Mouse (Mus musculus) ES-E14 (cell line): ENCODE measurements at regions not wholly inside any gene's neighbourhood (a gene's known extent, or its start where the extent isn't known, plus 50 kb on each side); places are given as distances from the start of the nearest gene placed in this dataset.

Experiments used
- DNase-seq: peaks from one replicate; pipeline ENCODE4 v3.0.0-alpha.2; 2013; ENCODE audit warnings: low read depth, low spot score
- H3K27ac ChIP-seq: 2 replicates; pipeline ENCODE4 v1.5.1; 2012; ENCODE audit warnings: low read depth, mild to moderate bottlenecking, low read length, moderate library complexity, mixed read lengths; ENCODE audit not compliant: poor library complexity, insufficient read depth, severe bottlenecking
- H3K36me3 ChIP-seq: 2 replicates; pipeline ENCODE4 v1.6.1; 2012; ENCODE audit warnings: mild to moderate bottlenecking, low read length, moderate library complexity, mixed read lengths; ENCODE audit not compliant: control insufficient read depth, poor library complexity, insufficient read depth, severe bottlenecking
- H3K4me1 ChIP-seq, 2 experiments: fragments of 150-350 bp in 1 of 2; sonication (generic) in 1 of 2; 2 replicates each; pipeline ENCODE4 v1.6.1; 2012; ENCODE audit warnings: low read length in 2 of 2, mild to moderate bottlenecking in 1 of 2, mixed read lengths in 1 of 2; ENCODE audit not compliant: control insufficient read depth in 2 of 2, insufficient read depth in 2 of 2, poor library complexity in 1 of 2
- H3K4me3 ChIP-seq, 2 experiments: fragments of 150-350 bp in 1 of 2; sonication (generic) in 1 of 2; 2 replicates each; pipeline ENCODE4 v1.5.1; 2012; ENCODE audit warnings: low read length in 2 of 2, low read depth in 1 of 2, mild to moderate bottlenecking in 1 of 2, mixed read lengths in 1 of 2; ENCODE audit not compliant: insufficient read depth in 1 of 2, poor library complexity in 1 of 2, severe bottlenecking in 1 of 2
- H3K9ac ChIP-seq: 2 replicates; pipeline ENCODE4 v1.6.1; 2012; ENCODE audit warnings: low read depth, mild to moderate bottlenecking, low read length, mixed read lengths; ENCODE audit not compliant: poor library complexity, insufficient read depth, severe bottlenecking
- H3K9me3 ChIP-seq: fragments of 150-350 bp; sonication (generic); 2 replicates; pipeline ENCODE4 v1.6.1; 2012; ENCODE audit warnings: low read depth, mild to moderate bottlenecking, low read length; ENCODE audit not compliant: control insufficient read depth, insufficient read depth
- CHD2 ChIP-seq: IDR thresholded peaks from 2 replicates; pipeline ENCODE4 v1.6.1; 2014; ENCODE audit warnings: mild to moderate bottlenecking, low read depth, low read length, inconsistent platforms
- HCFC1 ChIP-seq: IDR thresholded peaks from 2 replicates; pipeline ENCODE4 v1.6.1; 2012; ENCODE audit warnings: low read length, inconsistent platforms, borderline replicate concordance; ENCODE audit not compliant: insufficient read depth
- MAFK ChIP-seq: IDR thresholded peaks from 2 replicates; pipeline ENCODE4 v1.6.1; 2014; ENCODE audit warnings: mild to moderate bottlenecking, low read depth, low read length, inconsistent platforms; ENCODE audit not compliant: insufficient read depth
- ZC3H11A ChIP-seq: IDR thresholded peaks from 2 replicates; pipeline ENCODE4 v1.6.1; 2012; ENCODE audit warnings: low read depth, mild to moderate bottlenecking, inconsistent platforms, low read length, borderline replicate concordance
- ZNF384 ChIP-seq: IDR thresholded peaks from 2 replicates; pipeline ENCODE4 v1.6.1; 2012; ENCODE audit warnings: low read depth, low read length, inconsistent platforms
- in situ Hi-C, 2 experiments: fragments of 600-800 bp; cut with MboI; formaldehyde crosslinking; loops; one replicate each; pipeline ENCODE4 v1.15.1; 2025; ENCODE audit warnings: low sequenced_read_pairs in 2 of 2, inconsistent platforms in 1 of 2; ENCODE audit not compliant: unreplicated experiment in 2 of 2

DNA sequence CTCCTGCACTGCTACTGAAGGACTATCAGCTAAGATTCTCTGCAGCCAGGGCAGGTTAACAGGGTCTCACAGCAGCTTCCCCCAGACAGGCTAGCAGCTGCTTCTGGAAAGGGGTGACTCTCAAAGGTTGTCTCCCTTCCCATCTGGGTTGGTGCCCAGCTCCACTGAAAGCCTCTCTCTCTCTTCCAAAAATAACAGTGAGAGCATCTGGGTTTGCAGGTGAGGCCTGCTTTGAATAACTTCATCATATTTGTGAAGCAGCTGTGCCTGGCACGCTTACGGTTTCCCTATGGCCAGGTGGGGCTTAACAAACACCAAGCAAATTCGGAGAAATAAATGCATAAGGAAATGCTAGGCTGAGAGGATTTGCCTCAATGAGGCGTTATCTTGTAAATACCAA, 58.5 kb upstream of the Bod1 start:
- Histone ChIP-seq H3K9me3 (no peaks in the 10 kb centered on the region), H3K4me3 (no peak overlapping the region), H3K9ac (no peak overlapping the region), H3K36me3 (no peaks in the 10 kb centered on the region), H3K4me1 (peaks cover 9 to 13% of the 10 kb centered on the region in 2 experiments; a peak in 3 of 4 replicates), H3K27ac (no peak overlapping the region)
- DNase-seq: no peak
- TF ChIP-seq HCFC1: no peak
- no peak for TF ChIP-seq ZC3H11A
- no peak for TF ChIP-seq CHD2
- TF ChIP-seq ZNF384: no peak
- no peak for TF ChIP-seq MAFK
- in situ Hi-C loops: no loop called here

DNA sequence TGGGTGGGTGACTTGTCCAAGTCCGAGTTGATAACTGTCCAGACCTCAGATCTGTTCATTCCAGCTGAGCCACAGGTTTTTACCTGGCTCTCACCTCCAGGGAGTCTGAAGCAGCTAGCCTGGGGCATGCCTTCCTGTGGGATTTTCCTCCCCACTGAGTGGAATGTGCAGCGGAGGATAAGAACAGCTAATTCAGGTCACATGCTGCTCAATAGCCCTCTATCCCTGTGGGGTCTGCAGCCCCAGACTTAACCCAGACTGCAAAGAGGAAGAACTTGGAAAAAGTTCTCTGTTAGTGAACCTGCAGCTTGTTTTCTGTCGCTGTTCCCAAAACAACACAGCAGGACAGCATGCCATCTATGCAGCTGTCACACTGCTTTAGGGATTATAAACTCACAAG, 59.0 kb upstream of the Bod1 start:
- no peak overlapping the region for H3K27ac ChIP-seq

GRCm38 (mm10) chr11:31731459-31731858, 59.8 kb upstream of the Bod1 start:
- H3K4me3 ChIP-seq: no peak overlapping the region
- DNase-seq: no peak
- H3K36me3 ChIP-seq: no peaks in the 10 kb centered on the region
- TF ChIP-seq HCFC1 (no peak), ZNF384 (no peak), CHD2 (no peak), MAFK (no peak), ZC3H11A (no peak)
- H3K4me1 ChIP-seq: peaks cover 14 to 16% of the 10 kb centered on the region in 2 experiments; a peak in 3 of 4 replicates
- no peaks in the 10 kb centered on the region for H3K9me3 ChIP-seq
- in situ Hi-C loops: no loop called here
- no peak overlapping the region for H3K27ac ChIP-seq
- H3K9ac ChIP-seq: no peak overlapping the region

More for the DNA sequence above, 59.0 kb upstream of the Bod1 start:
- DNase-seq: no peak
- Histone ChIP-seq H3K4me1 (peaks cover 12 to 16% of the 10 kb centered on the region in 2 experiments; a peak in 3 of 4 replicates), H3K36me3 (no peaks in the 10 kb centered on the region), H3K9me3 (no peaks in the 10 kb centered on the region), H3K4me3 (no peak overlapping the region), H3K9ac (no peak overlapping the region)
- in situ Hi-C loops: no loop called here
- TF ChIP-seq ZNF384 (no peak), HCFC1 (no peak), MAFK (no peak), ZC3H11A (no peak), CHD2 (no peak)

- no peak overlapping the region for H3K9ac ChIP-seq
- no peak overlapping the region for H3K27ac ChIP-seq
- no peak for DNase-seq
- no peaks in the 10 kb centered on the region for H3K9me3 ChIP-seq
- TF ChIP-seq MAFK (no peak), ZNF384 (no peak), HCFC1 (no peak), CHD2 (no peak), ZC3H11A (no peak)
- H3K36me3 ChIP-seq: no peaks in the 10 kb centered on the region
- in situ Hi-C loops: no loop called here
- no peak overlapping the region for H3K4me3 ChIP-seq
- H3K4me1 ChIP-seq: peaks cover 14 to 16% of the 10 kb centered on the region in 2 experiments; a peak in 3 of 4 replicates
These were observed 60.7 kb upstream of the Bod1 start for GRCm38 (mm10) chr11:31732342-31732741.

- no peak overlapping the region for H3K4me3 ChIP-seq
- H3K27ac ChIP-seq: no peak overlapping the region
- H3K9ac ChIP-seq: no peak overlapping the region
- no peak for TF ChIP-seq CHD2
- TF ChIP-seq MAFK: no peak
- no peak for TF ChIP-seq ZNF384
- H3K9me3 ChIP-seq: no peaks in the 10 kb centered on the region
- no peak for DNase-seq
- peaks cover 14 to 16% of the 10 kb centered on the region in 2 experiments; a peak in 3 of 4 replicates for H3K4me1 ChIP-seq
- no peaks in the 10 kb centered on the region for H3K36me3 ChIP-seq
- in situ Hi-C loops: no loop called here
These were observed 61.3 kb upstream of the Bod1 start for GRCm38 (mm10) chr11:31732958-31733357.
